31 mouse cellular contexts compared by ENCODE assay signal in the genomic region with DNA sequence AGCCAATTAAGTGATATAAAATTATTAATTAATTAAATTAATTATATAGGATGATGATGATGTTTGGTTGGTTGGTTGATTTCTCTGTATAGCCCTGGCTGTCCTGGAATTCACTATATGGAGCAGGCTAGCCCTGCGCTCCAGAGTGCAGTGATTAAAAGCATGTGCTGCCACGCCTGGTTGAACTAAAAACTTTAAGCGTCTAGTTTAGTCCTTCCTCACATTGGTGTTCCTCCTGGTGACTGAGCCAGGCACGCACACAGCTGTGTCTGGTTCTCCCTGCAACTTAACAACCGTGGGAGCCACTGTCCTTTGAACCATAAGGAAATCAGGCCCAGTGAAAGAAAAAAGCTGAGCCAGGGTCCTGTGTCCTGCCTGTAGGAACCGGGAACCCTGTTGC. TPM values are rescaled to one million over a fixed set of nuclear protein-coding genes. Genes with fewer than 3 reads are reported as not detected.
DNase-seq lines count a peak whose midpoint lies in the region; ATAC-seq lines count a peak whose summit lies in the region.
"Had no signal": no experiment of that assay in that cellular context is flagged by ENCODE, and none has a peak within 500 bp of the region (broad histone marks: within the 10 kb centered on the region; RNA-seq: fewer than 3 reads in every experiment).

No protein-coding gene starts in this region.

- H3K36me3 ChIP-seq in kidney, embryonic 16.5 days (ENCODE audit: insufficient read depth, low read length): no peaks in the 10 kb centered on the region
- no peaks in the 10 kb centered on the region for H3K36me3 ChIP-seq in forebrain, embryonic 12.5 days (replicated peaks)
- H3K36me3 ChIP-seq: embryonic facial prominence, embryonic 15.5 days; G1E; limb, embryonic 15.5 days; liver, embryonic 13.5 days; midbrain, embryonic 13.5 days; stomach, embryonic 15.5 days had no signal

- no peak overlapping the region for H3K4me3 ChIP-seq in kidney, embryonic 16.5 days (ENCODE audit: low read length)
- H3K4me3 ChIP-seq in forebrain, embryonic 12.5 days (replicated peaks): no peak overlapping the region
- H3K4me3 ChIP-seq: embryonic facial prominence, embryonic 15.5 days; gastrocnemius, adult 2 months; limb, embryonic 15.5 days; liver, embryonic 13.5 days; megakaryocyte, embryonic 14.5 days; midbrain, embryonic 13.5 days; stomach, embryonic 15.5 days had no signal

- DNase-seq in embryo, embryonic 11 days: peak; percentile 42
- no peak for DNase-seq in embryo, embryonic 9.5 days (ENCODE audit: extremely low spot score)
- no peak for DNase-seq in kidney, postnatal 14 days
- DNase-seq in forelimb bud, embryonic 11.5 days (ENCODE audit: low read depth, low spot score): peak; percentile 57
- peak; percentile 49 for DNase-seq in retina, embryonic 14.5 days (ENCODE audit: low spot score)
- DNase-seq in urinary bladder, postnatal 10 days (ENCODE audit: low spot score): no peak
- DNase-seq: adrenal gland, postnatal 25 days; cerebellum, adult 11-12 months; cerebellum, adult 9-11 months; gastrocnemius, adult 2 months; gastrocnemius, postnatal 36 days; heart, adult 18-20 months; heart, postnatal 36 days; liver, embryonic 13.5 days; lung, adult 18-20 months; lung, postnatal 4 days; right cerebral cortex, postnatal 25 days; thymus, postnatal 25 days had no signal

- H3K27me3 ChIP-seq in kidney, embryonic 16.5 days (ENCODE audit: insufficient read depth, low read length): no peaks in the 10 kb centered on the region
- H3K27me3 ChIP-seq in forebrain, embryonic 12.5 days: peaks cover 14% of the 10 kb centered on the region; the same call in 1 of the 2 replicates
- H3K27me3 ChIP-seq: embryonic facial prominence, embryonic 15.5 days; limb, embryonic 15.5 days; megakaryocyte, embryonic 14.5 days; midbrain, embryonic 13.5 days; stomach, embryonic 15.5 days had no signal

- WGBS in kidney, embryonic 16.5 days: 33% methylated on average over 6 of the region's 6 CpGs
- 43% methylated on average over 6 of the region's 6 CpGs for WGBS in forebrain, embryonic 12.5 days

- H3K4me1 ChIP-seq in kidney, embryonic 16.5 days (ENCODE audit: insufficient read depth, low read length): 0 out of 2 replicates have a peak, but pooled peaks cover 2% of the 10 kb centered on the region
- H3K4me1 ChIP-seq in forebrain, embryonic 12.5 days: no peaks in the 10 kb centered on the region
- H3K4me1 ChIP-seq: embryonic facial prominence, embryonic 15.5 days; midbrain, embryonic 13.5 days; stomach, embryonic 15.5 days had no signal

- H3K9ac ChIP-seq in kidney, embryonic 16.5 days (replicated peaks; ENCODE audit: low read length): no peak overlapping the region
- H3K9ac ChIP-seq in forebrain, embryonic 12.5 days: no peak overlapping the region
- H3K9ac ChIP-seq: embryonic facial prominence, embryonic 15.5 days; hindbrain, embryonic 14.5 days; limb, embryonic 15.5 days; liver, embryonic 13.5 days; midbrain, embryonic 13.5 days; stomach, embryonic 15.5 days had no signal

- H3K9me3 ChIP-seq in kidney, embryonic 16.5 days (ENCODE audit: low read length): no peaks in the 10 kb centered on the region
- H3K9me3 ChIP-seq in forebrain, embryonic 12.5 days: no peaks in the 10 kb centered on the region
- H3K9me3 ChIP-seq: embryonic facial prominence, embryonic 15.5 days; G1E; limb, embryonic 15.5 days; liver, embryonic 13.5 days; megakaryocyte, embryonic 14.5 days; midbrain, embryonic 13.5 days; stomach, embryonic 15.5 days had no signal

- peak; percentile 68; the same call in 1 of the 2 replicates for ATAC-seq in kidney, embryonic 16.5 days (ENCODE audit: low FRiP score, low TSS enrichment)
- ATAC-seq in forebrain, embryonic 12.5 days (ENCODE audit: low FRiP score): no peak
- ATAC-seq: forebrain, embryonic 14.5 days; intestine, postnatal 0 days; lung, postnatal 0 days; midbrain, embryonic 13.5 days had no signal

- H3K27ac ChIP-seq in kidney, embryonic 16.5 days (ENCODE audit: low read length): no peak overlapping the region
- no peak overlapping the region for H3K27ac ChIP-seq in forebrain, embryonic 12.5 days
- H3K27ac ChIP-seq: embryonic facial prominence, embryonic 15.5 days; gastrocnemius, adult 2 months; hindbrain, embryonic 14.5 days; limb, embryonic 15.5 days; liver, embryonic 13.5 days; midbrain, embryonic 13.5 days; stomach, embryonic 15.5 days had no signal

- no peak overlapping the region for H3K4me2 ChIP-seq in kidney, embryonic 16.5 days (replicated peaks; ENCODE audit: low read depth, low read length)
- no peak overlapping the region for H3K4me2 ChIP-seq in forebrain, embryonic 12.5 days
- H3K4me2 ChIP-seq: embryonic facial prominence, embryonic 15.5 days; heart, embryonic 11.5 days; hindbrain, embryonic 14.5 days; limb, embryonic 15.5 days; liver, embryonic 13.5 days; midbrain, embryonic 13.5 days; stomach, embryonic 15.5 days had no signal

RNA-seq across cellular contexts. Expression of gene Fgd2, which starts 45.4 kb away (rescaled TPM):
- polyA plus RNA-seq in kidney, embryonic 16.5 days (2015; fragmentation: Nextera tagmentation; extraction: Ambion mirVana): 14.4 and 16.2 TPM in 2 replicates
- 3.4 and 3.7 TPM in 2 replicates for polyA plus RNA-seq in forebrain, embryonic 12.5 days (2016; fragmentation: Nextera tagmentation; extraction: Ambion mirVana)

RNA-seq across cellular contexts. Expression of gene Mtch1, which starts 58.3 kb away (rescaled TPM):
- 189 and 316 TPM in 2 replicates for polyA plus RNA-seq in kidney, embryonic 16.5 days (2015; fragmentation: Nextera tagmentation; extraction: Ambion mirVana)
- 381 and 393 TPM in 2 replicates for polyA plus RNA-seq in forebrain, embryonic 12.5 days (2016; fragmentation: Nextera tagmentation; extraction: Ambion mirVana)

Comparison
In these comparisons a context has a peak if more than half of its experiments do, and no peak if none do; other contexts are left out.
1. DNase-seq: peak in embryo, embryonic 11 days (single experiment), forelimb bud, embryonic 11.5 days (single experiment) and retina, embryonic 14.5 days (single experiment); none in embryo, embryonic 9.5 days (single experiment), kidney, postnatal 14 days (single experiment) and urinary bladder, postnatal 10 days (single experiment).